19 mouse cellular contexts compared by ENCODE assay signal in genomic region chr19:34496353-34496752, GRCm38 (mm10). TPM values are rescaled to one million over a fixed set of nuclear protein-coding genes. Genes with fewer than 3 reads are reported as not detected.
DNase-seq lines count a peak whose midpoint lies in the region; ATAC-seq and TF ChIP-seq lines count a peak whose summit lies in the region.
"Had no signal": no experiment of that assay in that cellular context is flagged by ENCODE, and none has a peak within 500 bp of the region (broad histone marks: within the 10 kb centered on the region; RNA-seq: fewer than 3 reads in every experiment).

No protein-coding gene starts in this region.

- no peak overlapping the region for H3K27ac ChIP-seq in stomach, embryonic 15.5 days
- no peak overlapping the region for H3K27ac ChIP-seq in stomach, postnatal 0 days (replicated peaks)
- H3K27ac ChIP-seq in liver, embryonic 13.5 days, result peak overlapping the region; percentile 31; the same call in 1 of the 2 replicates
- no peak overlapping the region for H3K27ac ChIP-seq in forebrain, postnatal 0 days (ENCODE audit: low read depth, low read length)
- no peak overlapping the region for H3K27ac ChIP-seq in forebrain, embryonic 16.5 days (ENCODE audit: low read length)
- no peak overlapping the region for H3K27ac ChIP-seq in forebrain, embryonic 15.5 days (replicated peaks)
- H3K27ac ChIP-seq: embryonic facial prominence, embryonic 13.5 days; heart, adult 2 months; heart, embryonic 15.5 days; lung, embryonic 15.5 days; midbrain, embryonic 10.5 days had no signal

- H3K4me3 ChIP-seq in stomach, embryonic 15.5 days (replicated peaks), result no peak overlapping the region
- no peak overlapping the region for H3K4me3 ChIP-seq in stomach, postnatal 0 days (ENCODE audit: low read depth, low read length)
- no peak overlapping the region for H3K4me3 ChIP-seq in liver, embryonic 13.5 days (replicated peaks)
- no peak overlapping the region for H3K4me3 ChIP-seq in forebrain, postnatal 0 days (ENCODE audit: low read depth, low read length)
- no peak overlapping the region for H3K4me3 ChIP-seq in forebrain, embryonic 16.5 days (replicated peaks; ENCODE audit: low read length)
- H3K4me3 ChIP-seq in forebrain, embryonic 15.5 days, result no peak overlapping the region
- H3K4me3 ChIP-seq: embryonic facial prominence, embryonic 13.5 days; heart, adult 2 months; heart, embryonic 15.5 days; lung, embryonic 15.5 days; midbrain, embryonic 10.5 days had no signal

- no peaks in the 10 kb centered on the region for H3K36me3 ChIP-seq in stomach, embryonic 15.5 days
- 0 out of 2 replicates have a peak, but pooled peaks cover 5% of the 10 kb centered on the region for H3K36me3 ChIP-seq in stomach, postnatal 0 days (ENCODE audit: control insufficient read depth, insufficient read depth, low read length)
- peaks cover 16% of the 10 kb centered on the region for H3K36me3 ChIP-seq in liver, embryonic 13.5 days
- H3K36me3 ChIP-seq in forebrain, postnatal 0 days (ENCODE audit: insufficient read depth), result peaks cover 9% of the 10 kb centered on the region; the same call in 1 of the 2 replicates
- H3K36me3 ChIP-seq in forebrain, embryonic 16.5 days (ENCODE audit: control insufficient read depth, insufficient read depth), result no peaks in the 10 kb centered on the region
- no peaks in the 10 kb centered on the region for H3K36me3 ChIP-seq in forebrain, embryonic 15.5 days
- H3K36me3 ChIP-seq: heart, embryonic 15.5 days had no signal

- peak; percentile 31; the same call in 1 of the 2 replicates for ATAC-seq in stomach, embryonic 15.5 days (ENCODE audit: insufficient read depth, low FRiP score, low read depth)
- no peak for ATAC-seq in stomach, postnatal 0 days (ENCODE audit: low FRiP score, low TSS enrichment)
- ATAC-seq in liver, embryonic 13.5 days (ENCODE audit: low read depth), result peak; percentile 77
- ATAC-seq in forebrain, postnatal 0 days, result no peak
- ATAC-seq in forebrain, embryonic 16.5 days, result no peak
- ATAC-seq in forebrain, embryonic 15.5 days (replicated peaks), result no peak
- ATAC-seq: hindbrain, embryonic 16.5 days had no signal

- no peaks in the 10 kb centered on the region for H3K27me3 ChIP-seq in stomach, embryonic 15.5 days (replicated peaks)
- no peaks in the 10 kb centered on the region for H3K27me3 ChIP-seq in stomach, postnatal 0 days (ENCODE audit: control insufficient read depth, insufficient read depth, low read length)
- no peaks in the 10 kb centered on the region for H3K27me3 ChIP-seq in liver, embryonic 13.5 days
- H3K27me3 ChIP-seq in forebrain, postnatal 0 days (ENCODE audit: insufficient read depth, low read length), result no peaks in the 10 kb centered on the region
- no peaks in the 10 kb centered on the region for H3K27me3 ChIP-seq in forebrain, embryonic 16.5 days (replicated peaks; ENCODE audit: control insufficient read depth, insufficient read depth, low read length)
- H3K27me3 ChIP-seq in forebrain, embryonic 15.5 days, result no peaks in the 10 kb centered on the region
- H3K27me3 ChIP-seq: embryonic facial prominence, embryonic 13.5 days; heart, embryonic 15.5 days; lung, embryonic 15.5 days had no signal

- TF ChIP-seq EP300 in stomach, postnatal 0 days (optimal IDR thresholded peaks at IDR 0.05), result no peak

- DNase-seq in stomach, postnatal 0 days (ENCODE audit: low spot score), result no peak
- DNase-seq in kidney, postnatal 14 days, result peak; percentile 67
- no peak for DNase-seq in liver, embryonic 13.5 days
- DNase-seq in yolk sac, embryonic 10.5 days (ENCODE audit: low spot score), result peak; percentile 60
- DNase-seq in forebrain, postnatal 0 days, result no peak
- DNase-seq: adrenal gland, adult 8-10 months; gastrocnemius, postnatal 10 days; heart, adult 2 months; heart, postnatal 4 days; lung, postnatal 4 days; thymus, postnatal 4 days had no signal

- H3K4me2 ChIP-seq in stomach, embryonic 15.5 days, result no peak overlapping the region
- no peak overlapping the region for H3K4me2 ChIP-seq in stomach, postnatal 0 days (replicated peaks; ENCODE audit: low read depth)
- H3K4me2 ChIP-seq in liver, embryonic 13.5 days, result no peak overlapping the region
- no peak overlapping the region for H3K4me2 ChIP-seq in forebrain, postnatal 0 days (ENCODE audit: low read depth)
- no peak overlapping the region for H3K4me2 ChIP-seq in forebrain, embryonic 16.5 days (ENCODE audit: low read length)
- H3K4me2 ChIP-seq in forebrain, embryonic 15.5 days (replicated peaks), result no peak overlapping the region
- H3K4me2 ChIP-seq: embryonic facial prominence, embryonic 13.5 days; heart, embryonic 15.5 days; lung, embryonic 15.5 days had no signal

- no peaks in the 10 kb centered on the region for H3K9me3 ChIP-seq in stomach, embryonic 15.5 days
- H3K9me3 ChIP-seq in stomach, postnatal 0 days (ENCODE audit: control insufficient read depth, low read length), result no peaks in the 10 kb centered on the region
- H3K9me3 ChIP-seq in liver, embryonic 13.5 days (replicated peaks), result no peaks in the 10 kb centered on the region
- no peaks in the 10 kb centered on the region for H3K9me3 ChIP-seq in forebrain, postnatal 0 days (ENCODE audit: low read length)
- no peaks in the 10 kb centered on the region for H3K9me3 ChIP-seq in forebrain, embryonic 16.5 days (ENCODE audit: control insufficient read depth, low read length)
- no peaks in the 10 kb centered on the region for H3K9me3 ChIP-seq in forebrain, embryonic 15.5 days
- H3K9me3 ChIP-seq: embryonic facial prominence, embryonic 13.5 days; heart, embryonic 15.5 days; lung, embryonic 15.5 days; midbrain, embryonic 10.5 days had no signal

- 74% methylated on average over 1 of the region's 1 CpGs for WGBS in stomach, embryonic 15.5 days
- 57% methylated on average over 1 of the region's 1 CpGs for WGBS in stomach, postnatal 0 days
- WGBS in liver, embryonic 13.5 days (ENCODE audit: insufficient replicate concordance), result 50% methylated on average over 1 of the region's 1 CpGs
- 67% methylated on average over 1 of the region's 1 CpGs for WGBS in forebrain, postnatal 0 days
- WGBS in forebrain, embryonic 16.5 days, result 76% methylated on average over 1 of the region's 1 CpGs
- WGBS in forebrain, embryonic 15.5 days, result 70% methylated on average over 1 of the region's 1 CpGs

- H3K4me1 ChIP-seq in stomach, embryonic 15.5 days, result 0 out of 2 replicates have a peak, but pooled peaks cover 3% of the 10 kb centered on the region
- no peaks in the 10 kb centered on the region for H3K4me1 ChIP-seq in stomach, postnatal 0 days (replicated peaks; ENCODE audit: control insufficient read depth, insufficient read depth)
- H3K4me1 ChIP-seq in liver, embryonic 13.5 days (replicated peaks), result 0 out of 2 replicates have a peak, but pooled peaks cover 2% of the 10 kb centered on the region
- H3K4me1 ChIP-seq in forebrain, postnatal 0 days (ENCODE audit: insufficient read depth), result no peaks in the 10 kb centered on the region
- no peaks in the 10 kb centered on the region for H3K4me1 ChIP-seq in forebrain, embryonic 16.5 days (replicated peaks; ENCODE audit: control insufficient read depth, insufficient read depth, low read length)
- H3K4me1 ChIP-seq in forebrain, embryonic 15.5 days, result no peaks in the 10 kb centered on the region
- H3K4me1 ChIP-seq: embryonic facial prominence, embryonic 13.5 days; lung, embryonic 15.5 days; midbrain, embryonic 10.5 days had no signal

- H3K9ac ChIP-seq in stomach, embryonic 15.5 days, result no peak overlapping the region
- no peak overlapping the region for H3K9ac ChIP-seq in stomach, postnatal 0 days (ENCODE audit: low read length)
- H3K9ac ChIP-seq in liver, embryonic 13.5 days, result no peak overlapping the region
- H3K9ac ChIP-seq in forebrain, postnatal 0 days, result no peak overlapping the region
- H3K9ac ChIP-seq in forebrain, embryonic 16.5 days (replicated peaks; ENCODE audit: low read depth, low read length), result no peak overlapping the region
- H3K9ac ChIP-seq in forebrain, embryonic 15.5 days (replicated peaks), result no peak overlapping the region
- H3K9ac ChIP-seq: embryonic facial prominence, embryonic 13.5 days; heart, embryonic 15.5 days; lung, embryonic 15.5 days had no signal

- TF ChIP-seq CTCF in stomach, postnatal 0 days (IDR thresholded peaks at IDR 0.05; ENCODE audit: low read depth), result no peak
- no peak for TF ChIP-seq CTCF in forebrain, postnatal 0 days (IDR thresholded peaks at IDR 0.05; ENCODE audit: low read depth)

RNA-seq across cellular contexts. Expression of gene Ch25h, which starts 21.4 kb away (rescaled TPM):
- 2.6 and 3.5 TPM in 2 replicates for polyA plus RNA-seq in stomach, embryonic 15.5 days (2015; fragmentation: Nextera tagmentation; extraction: Ambion mirVana)
- polyA plus RNA-seq in stomach, postnatal 0 days (2015; fragmentation: Nextera tagmentation; extraction: Ambion mirVana), result 3.7 and 4.6 TPM in 2 replicates
- 0.21 and 0.56 TPM in 2 replicates for polyA plus RNA-seq in liver, embryonic 13.5 days (2015; fragmentation: Nextera tagmentation; extraction: Ambion mirVana)
- 0.38 and 0.71 TPM in 2 replicates for total RNA-seq in forebrain, postnatal 0 days (2014; rRNA removed)
- 0.62 and 0.86 TPM in 2 replicates for polyA plus RNA-seq in forebrain, postnatal 0 days (2015; fragmentation: Nextera tagmentation; extraction: Ambion mirVana)
- 0.39 and 0.58 TPM in 2 replicates for polyA plus RNA-seq in forebrain, embryonic 16.5 days (2015; fragmentation: Nextera tagmentation; extraction: Ambion mirVana)
- polyA plus RNA-seq in forebrain, embryonic 15.5 days (2015; fragmentation: Nextera tagmentation; extraction: Ambion mirVana), result 0.17 and 0.67 TPM in 2 replicates

RNA-seq across cellular contexts. Expression of gene Lipa, which starts 30.9 kb away (rescaled TPM):
- polyA plus RNA-seq in stomach, embryonic 15.5 days (2015; fragmentation: Nextera tagmentation; extraction: Ambion mirVana), result 29.8 and 32.5 TPM in 2 replicates
- polyA plus RNA-seq in stomach, postnatal 0 days (2015; fragmentation: Nextera tagmentation; extraction: Ambion mirVana), result 18.1 and 19.1 TPM in 2 replicates
- polyA plus RNA-seq in liver, embryonic 13.5 days (2015; fragmentation: Nextera tagmentation; extraction: Ambion mirVana), result 34.1 and 45.0 TPM in 2 replicates
- 17.9 and 21.9 TPM in 2 replicates for total RNA-seq in forebrain, postnatal 0 days (2014; rRNA removed)
- 15.3 and 17.3 TPM in 2 replicates for polyA plus RNA-seq in forebrain, postnatal 0 days (2015; fragmentation: Nextera tagmentation; extraction: Ambion mirVana)
- polyA plus RNA-seq in forebrain, embryonic 16.5 days (2015; fragmentation: Nextera tagmentation; extraction: Ambion mirVana), result 14.2 and 16.0 TPM in 2 replicates
- polyA plus RNA-seq in forebrain, embryonic 15.5 days (2015; fragmentation: Nextera tagmentation; extraction: Ambion mirVana), result 14.9 and 16.6 TPM in 2 replicates

RNA-seq across cellular contexts. Expression of gene Ifit2, which starts 54.1 kb away (rescaled TPM):
- polyA plus RNA-seq in stomach, embryonic 15.5 days (2015; fragmentation: Nextera tagmentation; extraction: Ambion mirVana), result 5.5 and 6.2 TPM in 2 replicates
- polyA plus RNA-seq in stomach, postnatal 0 days (2015; fragmentation: Nextera tagmentation; extraction: Ambion mirVana), result 2.3 and 2.5 TPM in 2 replicates
- polyA plus RNA-seq in liver, embryonic 13.5 days (2015; fragmentation: Nextera tagmentation; extraction: Ambion mirVana), result 3.0 and 3.8 TPM in 2 replicates
- 11.1 and 11.9 TPM in 2 replicates for total RNA-seq in forebrain, postnatal 0 days (2014; rRNA removed)
- 6.3 and 8.0 TPM in 2 replicates for polyA plus RNA-seq in forebrain, postnatal 0 days (2015; fragmentation: Nextera tagmentation; extraction: Ambion mirVana)
- polyA plus RNA-seq in forebrain, embryonic 16.5 days (2015; fragmentation: Nextera tagmentation; extraction: Ambion mirVana), result 9.0 and 10.5 TPM in 2 replicates
- polyA plus RNA-seq in forebrain, embryonic 15.5 days (2015; fragmentation: Nextera tagmentation; extraction: Ambion mirVana), result 8.0 TPM in 2 replicates

Comparison
In these comparisons a context has a peak if more than half of its experiments do, and no peak if none do; other contexts are left out.
1. ATAC-seq: peak in stomach, embryonic 15.5 days (single experiment) and liver, embryonic 13.5 days (single experiment); none in stomach, postnatal 0 days (single experiment), forebrain, postnatal 0 days (single experiment), forebrain, embryonic 16.5 days (single experiment) and forebrain, embryonic 15.5 days (single experiment).
2. DNase-seq: peak in kidney, postnatal 14 days (single experiment) and yolk sac, embryonic 10.5 days (single experiment); none in stomach, postnatal 0 days (single experiment), liver, embryonic 13.5 days (single experiment) and forebrain, postnatal 0 days (single experiment).